Mouse (Mus musculus): ENCODE measurements at regions not wholly inside any gene's neighbourhood (a gene's known extent, or its start where the extent isn't known, plus 50 kb on each side); places are given as distances from the start of the nearest gene placed in this dataset.

DNA sequence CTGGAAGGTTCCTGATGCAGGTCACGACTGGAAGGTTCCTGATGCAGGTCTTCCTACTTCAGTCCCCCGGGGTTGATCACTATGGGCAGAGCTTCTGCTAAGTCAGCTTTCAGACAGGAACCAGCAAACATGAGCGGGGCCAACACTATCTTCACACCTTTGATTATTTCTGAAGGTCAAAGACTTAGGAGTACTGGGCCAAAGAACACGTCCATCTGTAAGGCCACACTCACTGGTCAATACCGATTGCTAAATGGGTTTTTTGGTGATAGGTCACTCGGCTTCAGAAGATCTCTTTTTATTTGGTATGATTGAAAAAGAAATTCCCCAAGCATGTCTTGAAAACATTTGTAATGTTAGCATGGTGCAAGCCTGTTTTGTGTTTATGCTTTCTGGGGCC lies 90.2 kb upstream of the Stt3b start:
- DNase-seq: no peak
- no peaks in the 10 kb centered on the region for H3K27me3 ChIP-seq (ENCODE audit: insufficient read depth, low read length)

DNA sequence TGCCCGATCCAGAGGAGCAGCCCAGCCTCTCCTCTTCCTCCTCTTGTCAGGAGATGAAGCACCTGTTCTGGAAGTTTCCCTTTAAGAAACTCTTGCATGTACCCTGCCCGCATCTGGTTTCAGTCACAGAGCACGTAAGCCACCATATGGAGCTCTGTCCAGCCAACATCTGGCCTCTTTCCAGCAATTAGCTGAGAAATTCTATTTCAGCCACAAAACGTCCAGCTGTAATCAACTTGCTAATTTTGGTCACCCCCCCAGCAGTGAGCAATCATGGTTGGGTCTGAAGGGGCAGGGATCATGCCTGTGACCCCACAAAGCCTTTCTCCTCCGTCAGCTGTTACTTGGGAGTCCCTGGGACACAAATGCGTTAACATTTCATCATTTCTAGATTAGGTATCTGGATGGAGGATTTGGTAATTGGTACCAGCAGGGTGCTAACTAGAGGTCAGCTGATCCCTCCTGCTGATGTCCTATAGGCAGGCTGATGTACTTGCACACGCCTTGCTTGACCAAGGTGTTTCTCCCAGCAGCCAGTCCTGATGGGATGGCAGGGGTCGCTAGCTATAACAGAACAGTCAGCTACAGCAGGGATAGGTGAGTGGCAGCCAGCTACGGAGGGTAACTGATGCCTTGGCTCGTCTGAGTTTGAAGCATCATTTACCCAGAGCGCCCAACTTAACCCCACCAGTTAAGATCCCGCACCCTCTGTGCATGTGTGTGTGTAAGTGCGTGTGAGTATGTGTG lies 91.4 kb upstream of the Stt3b start:
- Histone ChIP-seq H3K4me1 (ENCODE audit: insufficient read depth) (no peaks in the 10 kb centered on the region), H3K27me3 (ENCODE audit: insufficient read depth, low read length) (no peaks in the 10 kb centered on the region), H3K36me3 (ENCODE audit: insufficient read depth) (no peaks in the 10 kb centered on the region), H3K9ac (no peak overlapping the region), H3K9me3 (ENCODE audit: low read depth, low read length) (no peaks in the 10 kb centered on the region), H3K27ac (ENCODE audit: low read depth) (no peak overlapping the region), H3K4me2 (no peak overlapping the region), H3K4me3 (ENCODE audit: low read depth, low read length) (no peak overlapping the region)
- TF ChIP-seq CTCF (IDR thresholded peaks at IDR 0.05; ENCODE audit: low read depth): no peak
- peak; percentile 86 for DNase-seq
- WGBS: 57% methylated on average over 13 of the region's 13 CpGs
- peak; percentile 60; the same call in 1 of the 2 replicates for ATAC-seq (ENCODE audit: insufficient read depth)

More for the DNA sequence above, 90.2 kb upstream of the Stt3b start:
- Histone ChIP-seq H3K4me1 (ENCODE audit: insufficient read depth) (no peaks in the 10 kb centered on the region), H3K4me2 (no peak overlapping the region), H3K9me3 (ENCODE audit: low read depth, low read length) (no peaks in the 10 kb centered on the region), H3K27ac (ENCODE audit: low read depth) (no peak overlapping the region), H3K4me3 (ENCODE audit: low read depth, low read length) (no peak overlapping the region), H3K36me3 (ENCODE audit: insufficient read depth) (no peaks in the 10 kb centered on the region), H3K9ac (no peak overlapping the region)
- WGBS: 89% methylated on average over 6 of the region's 6 CpGs
- no peak for ATAC-seq (ENCODE audit: insufficient read depth)
- TF ChIP-seq CTCF (IDR thresholded peaks at IDR 0.05; ENCODE audit: low read depth): no peak

DNA sequence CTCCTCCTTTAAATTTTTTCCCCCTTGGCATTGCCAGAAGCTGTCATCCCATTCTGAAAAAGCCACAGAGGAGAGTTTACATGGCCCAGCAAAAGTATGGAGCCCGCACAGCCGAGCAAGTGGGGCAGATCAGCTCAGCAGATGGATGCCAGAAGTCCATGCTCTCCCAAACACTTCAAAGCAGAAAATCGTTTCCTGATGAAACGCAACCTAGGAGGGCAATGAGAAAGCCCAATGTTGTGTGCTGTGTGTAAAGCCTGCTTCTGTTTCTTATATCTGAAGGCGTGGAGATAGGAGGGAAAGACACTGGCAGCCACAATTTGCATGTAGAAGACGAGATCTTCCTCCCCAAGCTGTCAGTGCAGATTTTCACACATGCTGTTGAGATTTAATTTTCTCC lies 92.4 kb upstream of the Stt3b start:
- Histone ChIP-seq H3K4me1 (ENCODE audit: insufficient read depth) (no peaks in the 10 kb centered on the region), H3K4me3 (ENCODE audit: low read depth, low read length) (no peak overlapping the region), H3K27me3 (ENCODE audit: insufficient read depth, low read length) (no peaks in the 10 kb centered on the region), H3K9me3 (ENCODE audit: low read depth, low read length) (no peaks in the 10 kb centered on the region), H3K36me3 (ENCODE audit: insufficient read depth) (no peaks in the 10 kb centered on the region), H3K27ac (ENCODE audit: low read depth) (no peak overlapping the region), H3K9ac (no peak overlapping the region), H3K4me2 (no peak overlapping the region)
- TF ChIP-seq CTCF (IDR thresholded peaks at IDR 0.05; ENCODE audit: low read depth): no peak
- no peak for DNase-seq
- WGBS: 70% methylated on average over 6 of the region's 6 CpGs
- no peak for ATAC-seq (ENCODE audit: insufficient read depth)

DNA sequence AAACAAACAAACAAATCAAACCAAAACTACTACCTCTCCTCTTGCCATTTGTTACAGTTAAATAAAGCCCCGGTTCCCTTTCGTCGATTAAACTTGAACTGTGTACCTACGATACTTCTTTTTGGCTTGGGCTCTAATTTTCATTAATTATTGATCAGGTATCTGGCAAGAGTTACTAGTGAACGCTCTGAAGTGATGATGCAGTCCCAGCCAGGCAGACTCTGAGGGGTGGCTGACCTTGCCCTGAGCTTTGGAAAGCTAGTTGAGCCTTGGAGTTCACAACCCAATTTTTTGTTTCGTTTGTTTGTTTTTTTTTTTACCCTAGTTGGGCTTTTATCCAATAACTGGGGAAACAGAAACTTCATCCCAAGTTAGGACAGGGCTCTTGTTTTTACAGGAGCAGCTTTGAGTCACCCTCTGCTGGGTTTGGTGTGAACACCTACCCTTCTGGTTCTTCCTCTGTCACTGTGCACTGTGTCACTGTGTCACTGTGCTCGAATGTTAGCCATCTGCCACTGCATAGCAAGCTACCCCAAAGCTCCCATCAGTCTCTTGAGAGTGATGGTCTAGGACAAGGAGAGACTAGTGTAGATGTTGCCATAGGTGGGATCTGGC lies 93.2 kb upstream of the Stt3b start:
- Histone ChIP-seq H3K27me3 (ENCODE audit: insufficient read depth, low read length) (no peaks in the 10 kb centered on the region), H3K36me3 (ENCODE audit: insufficient read depth) (no peaks in the 10 kb centered on the region), H3K4me3 (ENCODE audit: low read depth, low read length) (no peak overlapping the region), H3K4me2 (no peak overlapping the region), H3K4me1 (ENCODE audit: insufficient read depth) (no peaks in the 10 kb centered on the region), H3K27ac (ENCODE audit: low read depth) (no peak overlapping the region), H3K9ac (no peak overlapping the region), H3K9me3 (ENCODE audit: low read depth, low read length) (no peaks in the 10 kb centered on the region)
- 70% methylated on average over 7 of the region's 7 CpGs for WGBS
- no peak for TF ChIP-seq CTCF (IDR thresholded peaks at IDR 0.05; ENCODE audit: low read depth)
- DNase-seq (peak; percentile 31), ATAC-seq (ENCODE audit: insufficient read depth) (no peak)

DNA sequence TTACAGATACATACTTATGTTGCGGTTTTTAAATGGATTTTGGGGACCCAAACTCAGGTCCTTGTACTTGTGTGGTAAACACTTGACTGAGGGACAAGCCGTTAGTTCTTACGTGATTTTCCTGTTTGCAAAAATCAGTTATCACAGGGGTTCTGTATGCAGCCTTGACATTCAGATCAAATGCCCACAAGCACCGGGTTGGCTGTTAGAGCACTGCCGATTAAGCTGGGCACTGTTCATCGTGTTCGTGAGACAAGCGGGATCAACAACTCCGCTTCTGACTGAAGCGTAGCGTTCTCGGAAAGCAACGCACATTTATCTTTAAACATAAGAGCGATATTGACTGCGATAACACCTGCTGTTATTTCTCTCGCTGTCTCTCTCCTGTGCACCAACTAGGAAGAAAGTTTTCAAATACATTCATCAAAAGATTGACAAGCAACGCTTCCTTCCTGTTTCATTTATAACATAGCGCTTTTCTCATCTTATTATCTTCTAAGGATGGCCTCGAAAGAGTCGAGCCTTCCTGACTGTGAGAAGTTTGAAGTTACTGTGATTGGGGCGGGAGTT lies 97.8 kb upstream of the Stt3b start:
- Histone ChIP-seq H3K27me3 (ENCODE audit: insufficient read depth, low read length) (no peaks in the 10 kb centered on the region), H3K36me3 (ENCODE audit: insufficient read depth) (no peaks in the 10 kb centered on the region), H3K27ac (ENCODE audit: low read depth) (no peak overlapping the region), H3K4me2 (no peak overlapping the region), H3K9ac (no peak overlapping the region), H3K4me1 (ENCODE audit: insufficient read depth) (no peaks in the 10 kb centered on the region), H3K9me3 (ENCODE audit: low read depth, low read length) (no peaks in the 10 kb centered on the region), H3K4me3 (ENCODE audit: low read depth, low read length) (no peak overlapping the region)
- DNase-seq: no peak
- TF ChIP-seq CTCF (IDR thresholded peaks at IDR 0.05; ENCODE audit: low read depth): no peak
- no peak for ATAC-seq (ENCODE audit: insufficient read depth)
- WGBS: 74% methylated on average over 21 of the region's 21 CpGs

DNA sequence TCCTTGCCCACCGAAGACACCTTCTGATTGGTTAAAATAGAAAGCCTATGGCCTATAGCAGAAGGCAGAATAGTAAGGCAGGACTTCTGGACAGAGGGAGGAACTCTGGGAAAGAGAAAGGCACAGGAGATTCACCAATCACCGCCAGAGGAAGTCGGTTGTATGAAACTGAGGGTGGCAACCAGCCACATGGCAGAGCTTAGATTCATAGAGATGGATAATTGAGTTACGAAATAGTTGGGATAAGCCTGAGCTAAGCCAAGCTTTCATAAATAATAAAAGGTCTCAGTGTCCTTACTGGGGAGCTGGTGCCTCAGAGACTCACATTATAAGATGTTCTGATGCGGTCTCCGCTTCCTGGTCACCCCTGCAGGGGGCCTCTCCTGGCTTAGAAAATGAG lies 98.7 kb upstream of the Stt3b start:
- no peak overlapping the region for H3K9ac ChIP-seq
- ATAC-seq (ENCODE audit: insufficient read depth) (no peak), DNase-seq (peak; percentile 7)
- WGBS: 80% methylated on average over 6 of the region's 6 CpGs
- no peak overlapping the region for H3K27ac ChIP-seq (ENCODE audit: low read depth)
- H3K36me3 ChIP-seq (ENCODE audit: insufficient read depth): no peaks in the 10 kb centered on the region
- H3K9me3 ChIP-seq (ENCODE audit: low read depth, low read length): no peaks in the 10 kb centered on the region
- no peaks in the 10 kb centered on the region for H3K27me3 ChIP-seq (ENCODE audit: insufficient read depth, low read length)
- H3K4me2 ChIP-seq: no peak overlapping the region
- no peaks in the 10 kb centered on the region for H3K4me1 ChIP-seq (ENCODE audit: insufficient read depth)
- H3K4me3 ChIP-seq (ENCODE audit: low read depth, low read length): no peak overlapping the region
- no peak for TF ChIP-seq CTCF (IDR thresholded peaks at IDR 0.05; ENCODE audit: low read depth)

DNA sequence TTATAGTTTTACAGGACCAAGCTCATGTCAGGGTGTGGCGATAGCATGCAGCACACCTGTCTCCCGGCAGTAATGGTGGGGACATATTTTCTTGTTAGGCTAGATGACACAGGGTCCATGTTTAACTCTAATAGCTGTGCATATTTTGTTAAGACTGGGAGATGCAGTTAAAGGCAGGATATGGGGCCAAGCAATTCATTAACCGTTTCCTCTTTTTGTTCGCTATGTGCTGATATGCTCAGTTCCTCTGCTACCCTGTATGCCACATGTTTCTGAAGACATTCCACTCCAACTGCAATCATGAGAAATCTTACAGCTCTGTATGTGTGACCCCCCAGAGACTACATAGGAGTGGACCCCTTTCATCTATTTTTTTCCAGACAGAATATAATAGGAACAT lies 104.0 kb upstream of the Stt3b start:
- Histone ChIP-seq H3K9me3 (ENCODE audit: low read depth, low read length) (no peaks in the 10 kb centered on the region), H3K4me1 (ENCODE audit: insufficient read depth) (no peaks in the 10 kb centered on the region), H3K27me3 (ENCODE audit: insufficient read depth, low read length) (no peaks in the 10 kb centered on the region), H3K4me3 (ENCODE audit: low read depth, low read length) (no peak overlapping the region), H3K9ac (no peak overlapping the region), H3K27ac (ENCODE audit: low read depth) (no peak overlapping the region), H3K4me2 (no peak overlapping the region), H3K36me3 (ENCODE audit: insufficient read depth) (no peaks in the 10 kb centered on the region)
- ATAC-seq (ENCODE audit: insufficient read depth) (no peak), DNase-seq (no peak)
- WGBS: 84% methylated on average over 4 of the region's 4 CpGs
- TF ChIP-seq CTCF (IDR thresholded peaks at IDR 0.05; ENCODE audit: low read depth): no peak

All from lung, embryonic 14.5 days (tissue).